Mouse (Mus musculus): ENCODE results near the gene Mprip. TPM values are rescaled to one million over a fixed set of nuclear protein-coding genes. Genes with fewer than 3 reads are reported as not detected.
"Not testable (repeated sequence)": the region's sequence is repeated elsewhere in the genome, so short reads cannot be mapped to it uniquely, and the experiment has no call there.

Mprip gene
- polyA plus RNA-seq, 1 experiment from 2014 or later: 14.2 TPM

DNA sequence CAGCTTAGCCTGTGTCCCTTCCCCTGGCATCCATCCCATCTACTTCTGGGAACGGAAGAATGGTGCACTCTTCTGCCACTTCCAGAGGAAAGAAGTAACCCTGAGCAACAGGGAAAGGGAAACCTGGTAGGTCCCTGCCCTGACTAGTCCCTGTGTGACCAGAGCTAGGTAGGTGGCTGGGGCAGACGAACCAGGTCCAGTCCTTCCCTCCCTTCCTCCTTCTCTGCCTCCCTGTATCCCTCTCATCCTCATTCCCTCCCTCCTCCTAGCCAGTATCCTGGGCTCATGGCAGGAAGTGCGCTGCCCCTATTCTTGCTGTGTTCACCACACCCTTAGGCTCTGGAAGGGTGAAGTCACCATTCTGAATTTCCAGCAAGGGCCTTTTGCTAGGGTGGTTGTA is 70.7 kb downstream of the Mprip start:
- H3K9me3 ChIP-seq (ENCODE audit: low read length): no peaks in the 10 kb centered on the region
- TF ChIP-seq CTCF (IDR thresholded peaks at IDR 0.05; ENCODE audit: low read depth) (no peak), EP300 (IDR thresholded peaks at IDR 0.05; ENCODE audit: low read depth) (no peak)
- ATAC-seq (no peak), DNase-seq (no peak)
- H3K4me2 ChIP-seq (ENCODE audit: low read depth, low read length): no peak overlapping the region
- H3K36me3 ChIP-seq (replicated peaks; ENCODE audit: insufficient read depth, low read length): peaks cover 10% of the 10 kb centered on the region
- H3K9ac ChIP-seq (replicated peaks): no peak overlapping the region
- H3K4me3 ChIP-seq (ENCODE audit: low read depth, low read length): no peak overlapping the region
- no peaks in the 10 kb centered on the region for H3K27me3 ChIP-seq (ENCODE audit: insufficient read depth, low read length)
- 0 out of 2 replicates have a peak overlapping the region, but pooled peaks have one; percentile 0 for H3K27ac ChIP-seq (ENCODE audit: low read depth)
- H3K4me1 ChIP-seq (ENCODE audit: insufficient read depth): 0 out of 2 replicates have a peak, but pooled peaks cover 3% of the 10 kb centered on the region
- 83% methylated on average over 3 of the region's 3 CpGs for WGBS (ENCODE audit: insufficient replicate concordance)

DNA sequence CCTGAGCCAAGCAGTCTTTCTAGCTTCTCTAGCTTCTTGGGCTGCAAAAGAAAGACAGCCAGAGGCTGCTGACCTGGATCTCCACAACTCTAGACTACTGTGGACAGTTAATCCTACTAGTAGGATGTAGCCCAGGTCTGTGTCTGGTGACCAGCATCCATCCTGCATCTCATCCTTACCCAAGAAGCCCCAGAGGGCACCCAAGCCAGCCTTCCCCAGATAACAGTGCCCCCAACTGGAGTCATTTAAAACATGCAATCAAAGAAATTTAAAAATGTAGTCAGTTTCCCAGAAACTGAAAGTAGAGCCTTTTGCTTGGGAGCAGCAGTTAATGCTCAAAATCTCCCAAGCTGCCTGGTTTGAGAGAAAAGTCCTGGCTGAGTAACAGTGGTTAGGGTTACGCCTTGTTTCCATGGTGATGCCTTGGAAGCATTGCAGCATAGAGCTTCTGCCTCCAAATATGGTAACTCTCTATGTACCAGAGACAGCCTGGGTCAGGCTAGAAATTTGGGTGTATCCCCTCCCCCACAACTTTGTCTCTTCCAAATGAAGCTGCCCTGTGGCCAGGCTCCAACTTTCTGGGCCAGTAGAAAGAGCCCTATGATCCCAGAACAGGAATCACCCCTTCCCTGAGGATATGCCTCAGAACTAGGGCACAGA is 71.4 kb downstream of the Mprip start:
- H3K4me3 ChIP-seq (ENCODE audit: low read depth, low read length): no peak overlapping the region
- DNase-seq (no peak), ATAC-seq (0 out of 2 replicates have a peak, but pooled peaks have one; percentile 27)
- no peak for TF ChIP-seq EP300 (IDR thresholded peaks at IDR 0.05; ENCODE audit: low read depth)
- TF ChIP-seq CTCF (IDR thresholded peaks at IDR 0.05; ENCODE audit: low read depth): no peak; the same call in 1 of the 2 replicates
- H3K4me1 ChIP-seq (ENCODE audit: insufficient read depth): 0 out of 2 replicates have a peak, but pooled peaks cover 3% of the 10 kb centered on the region
- no peak overlapping the region for H3K27ac ChIP-seq (ENCODE audit: low read depth)
- no peaks in the 10 kb centered on the region for H3K27me3 ChIP-seq (ENCODE audit: insufficient read depth, low read length)
- H3K4me2 ChIP-seq (ENCODE audit: low read depth, low read length): no peak overlapping the region
- WGBS (ENCODE audit: insufficient replicate concordance): 72% methylated on average over 1 of the region's 1 CpGs
- H3K9me3 ChIP-seq (ENCODE audit: low read length): no peaks in the 10 kb centered on the region
- no peak overlapping the region for H3K9ac ChIP-seq (replicated peaks)
- H3K36me3 ChIP-seq (replicated peaks; ENCODE audit: insufficient read depth, low read length): peaks cover 10% of the 10 kb centered on the region

DNA sequence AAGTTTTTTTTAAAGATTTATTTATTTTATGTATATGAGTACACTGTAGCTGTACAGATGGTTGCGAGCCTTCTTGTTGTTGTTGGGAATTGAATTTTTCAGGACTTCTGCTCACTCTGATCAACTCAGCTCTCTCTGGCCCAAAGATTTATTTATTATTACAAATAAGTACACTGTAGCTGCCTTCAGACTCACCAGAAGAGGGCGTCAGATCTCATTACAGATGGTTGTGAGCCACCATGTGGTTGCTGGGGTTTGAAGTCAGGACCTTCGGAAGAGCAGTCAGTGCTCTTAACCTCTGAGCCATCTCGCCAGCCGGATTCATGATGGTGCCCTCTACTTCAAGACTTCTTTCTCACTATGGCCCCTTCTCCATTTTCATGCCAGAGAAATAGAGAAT is 72.5 kb downstream of the Mprip start:
- not testable (repeated sequence) for H3K4me1 ChIP-seq (ENCODE audit: insufficient read depth); H3K4me2 ChIP-seq (ENCODE audit: low read depth, low read length); H3K9ac ChIP-seq (replicated peaks); H3K9me3 ChIP-seq (ENCODE audit: low read length); H3K27ac ChIP-seq (ENCODE audit: low read depth); H3K27me3 ChIP-seq (ENCODE audit: insufficient read depth, low read length); H3K36me3 ChIP-seq (replicated peaks; ENCODE audit: insufficient read depth, low read length); ATAC-seq; DNase-seq; H3K4me3 ChIP-seq (ENCODE audit: low read depth, low read length)
- WGBS (ENCODE audit: insufficient replicate concordance): 72% methylated on average over 5 of the region's 5 CpGs
- TF ChIP-seq CTCF (IDR thresholded peaks at IDR 0.05; ENCODE audit: low read depth): peak; percentile 37

DNA sequence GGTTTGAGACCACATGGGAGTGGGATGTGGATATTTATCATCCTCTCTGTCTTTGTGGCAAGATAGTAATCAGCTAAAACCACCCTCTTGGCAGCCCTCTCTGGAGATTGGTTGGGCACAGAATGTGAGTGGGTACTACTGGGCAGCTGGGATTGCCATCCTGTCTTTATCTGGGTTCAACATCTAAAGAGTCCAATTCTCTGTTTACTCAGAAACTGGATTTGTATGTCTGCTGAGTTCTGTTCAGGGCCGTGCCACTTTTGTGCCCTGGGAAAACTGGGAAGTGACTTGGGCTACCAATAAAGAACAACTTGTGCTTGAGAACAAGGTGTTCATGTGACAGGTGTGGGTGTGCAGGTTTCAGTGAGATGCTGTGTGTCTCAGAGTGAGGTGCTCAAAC is 73.2 kb downstream of the Mprip start:
- TF ChIP-seq EP300 (IDR thresholded peaks at IDR 0.05; ENCODE audit: low read depth) (no peak), CTCF (IDR thresholded peaks at IDR 0.05; ENCODE audit: low read depth) (no peak)
- DNase-seq: no peak
- H3K9ac ChIP-seq (replicated peaks): no peak overlapping the region
- H3K4me2 ChIP-seq (ENCODE audit: low read depth, low read length): no peak overlapping the region
- H3K27me3 ChIP-seq (ENCODE audit: insufficient read depth, low read length): no peaks in the 10 kb centered on the region
- no peaks in the 10 kb centered on the region for H3K9me3 ChIP-seq (ENCODE audit: low read length)
- H3K4me1 ChIP-seq (ENCODE audit: insufficient read depth): no peaks in the 10 kb centered on the region
- H3K36me3 ChIP-seq (replicated peaks; ENCODE audit: insufficient read depth, low read length): peaks cover 7% of the 10 kb centered on the region; the same call in 1 of the 2 replicates
- no peak overlapping the region for H3K27ac ChIP-seq (ENCODE audit: low read depth)
- ATAC-seq: no peak
- WGBS (ENCODE audit: insufficient replicate concordance): 70% methylated on average over 1 of the region's 1 CpGs
- no peak overlapping the region for H3K4me3 ChIP-seq (ENCODE audit: low read depth, low read length)

DNA sequence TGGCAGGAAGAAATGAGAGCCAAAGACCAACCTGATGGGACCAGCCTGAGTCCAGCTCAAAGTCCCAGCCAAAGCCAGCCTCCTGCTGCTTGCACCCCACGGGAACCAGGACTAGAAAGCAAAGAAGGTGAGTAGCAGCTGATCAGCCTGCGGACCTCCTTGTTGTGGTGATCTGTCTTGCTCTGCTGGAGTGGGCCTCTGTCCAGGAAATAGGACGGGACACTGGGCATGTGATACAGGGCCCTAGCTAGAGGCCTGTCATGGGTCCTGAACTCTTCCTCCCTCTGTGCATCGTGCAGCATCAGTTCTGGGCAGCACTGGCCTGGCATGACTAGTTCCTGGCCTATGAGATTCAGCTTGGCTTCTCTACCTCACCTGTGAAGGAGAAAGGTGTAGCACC is 74.8 kb downstream of the Mprip start:
- not testable (repeated sequence) for H3K36me3 ChIP-seq (replicated peaks; ENCODE audit: insufficient read depth, low read length); ATAC-seq; DNase-seq; H3K9ac ChIP-seq (replicated peaks); H3K4me1 ChIP-seq (ENCODE audit: insufficient read depth); H3K27ac ChIP-seq (ENCODE audit: low read depth); H3K9me3 ChIP-seq (ENCODE audit: low read length); H3K27me3 ChIP-seq (ENCODE audit: insufficient read depth, low read length); H3K4me2 ChIP-seq (ENCODE audit: low read depth, low read length); H3K4me3 ChIP-seq (ENCODE audit: low read depth, low read length)
- 72% methylated on average over 4 of the region's 4 CpGs for WGBS (ENCODE audit: insufficient replicate concordance)

DNA sequence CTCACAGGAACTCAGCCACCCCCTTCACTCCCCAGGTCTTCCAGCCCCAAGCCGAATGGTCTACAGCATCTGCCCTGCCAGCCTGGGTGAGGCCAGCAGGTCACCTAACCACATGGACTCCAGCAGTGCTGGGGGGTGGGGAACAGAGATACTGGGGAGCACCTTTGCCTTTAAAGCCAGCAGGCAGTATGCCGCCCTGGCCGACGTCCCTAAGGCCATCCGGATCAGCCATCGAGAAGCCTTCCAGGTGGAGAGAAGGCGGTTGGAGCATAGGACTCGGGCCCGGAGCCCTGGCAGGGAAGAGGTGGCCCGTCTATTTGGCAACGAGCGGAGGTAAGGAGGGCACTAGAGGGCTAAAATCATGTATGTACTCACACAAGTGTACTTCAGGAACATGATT is 76.1 kb downstream of the Mprip start:
- DNase-seq (no peak), ATAC-seq (no peak)
- Histone ChIP-seq H3K27me3 (ENCODE audit: insufficient read depth, low read length) (no peaks in the 10 kb centered on the region), H3K27ac (ENCODE audit: low read depth) (no peak overlapping the region), H3K4me2 (ENCODE audit: low read depth, low read length) (no peak overlapping the region), H3K9ac (replicated peaks) (no peak overlapping the region), H3K9me3 (ENCODE audit: low read length) (no peaks in the 10 kb centered on the region), H3K36me3 (replicated peaks; ENCODE audit: insufficient read depth, low read length) (peaks cover 22% of the 10 kb centered on the region), H3K4me1 (ENCODE audit: insufficient read depth) (no peaks in the 10 kb centered on the region), H3K4me3 (ENCODE audit: low read depth, low read length) (no peak overlapping the region)
- TF ChIP-seq CTCF (IDR thresholded peaks at IDR 0.05; ENCODE audit: low read depth) (no peak), EP300 (IDR thresholded peaks at IDR 0.05; ENCODE audit: low read depth) (no peak)
- 87% methylated on average over 12 of the region's 12 CpGs for WGBS (ENCODE audit: insufficient replicate concordance)
